Mouse (Mus musculus) limb, embryonic 14.5 days (tissue): Measurements from ENCODE around the gene Il34. TPM values are rescaled to one million over a fixed set of nuclear protein-coding genes. Genes with fewer than 3 reads are reported as not detected.
A peak's percentile ranks its signal among the peaks of the same experiment; 100 is the strongest.

ENCODE experiments used
- ATAC-seq: fragments of 200-750 bp; cut with Nextera tagmentation; 2 replicates; pipeline ENCODE4 v1.8.0; 2017; ENCODE audit warnings: low read depth, moderate number of reproducible peaks, moderate TSS enrichment; ENCODE audit not compliant: low FRiP score
- DNase-seq: peaks from one replicate; pipeline ENCODE4 v3.0.0-alpha.2; 2015; ENCODE audit warnings: low spot score
- H3K27ac ChIP-seq: fragments of 300-500 bp; sonication (generic); replicated peaks from 2 replicates; pipeline ENCODE4 v1.5.1; 2014; ENCODE audit warnings: low read depth, mild to moderate bottlenecking, low read length, moderate library complexity, mixed read lengths
- H3K27me3 ChIP-seq: fragments of 300-500 bp; sonication (generic); 2 replicates; pipeline ENCODE4 v1.6.1; 2014; ENCODE audit warnings: low read length, mixed read lengths; ENCODE audit not compliant: control insufficient read depth, insufficient read depth
- H3K36me3 ChIP-seq: fragments of 300-500 bp; sonication (generic); 2 replicates; pipeline ENCODE4 v1.6.1; 2014; ENCODE audit warnings: mild to moderate bottlenecking, low read length, moderate library complexity, mixed read lengths; ENCODE audit not compliant: control insufficient read depth, insufficient read depth
- H3K4me1 ChIP-seq: fragments of 300-500 bp; sonication (generic); 2 replicates; pipeline ENCODE4 v1.6.1; 2014; ENCODE audit warnings: antibody characterized with exemption, low read length, mixed read lengths; ENCODE audit not compliant: control insufficient read depth, insufficient read depth
- H3K4me2 ChIP-seq: fragments of 300-500 bp; sonication (generic); replicated peaks from 2 replicates; pipeline ENCODE4 v1.6.1; 2014; ENCODE audit warnings: low read depth, mild to moderate bottlenecking, low read length, moderate library complexity; ENCODE audit not compliant: severe bottlenecking
- H3K4me3 ChIP-seq: fragments of 300-500 bp; sonication (generic); replicated peaks from 2 replicates; pipeline ENCODE4 v1.5.1; 2014; ENCODE audit warnings: low read length
- H3K9ac ChIP-seq: fragments of 300-500 bp; sonication (generic); 2 replicates; pipeline ENCODE4 v1.6.1; 2014; ENCODE audit warnings: mild to moderate bottlenecking, low read depth, low read length, moderate library complexity; ENCODE audit not compliant: severe bottlenecking
- H3K9me3 ChIP-seq: fragments of 300-500 bp; sonication (generic); 2 replicates; pipeline ENCODE4 v1.6.1; 2016; ENCODE audit warnings: low read length; ENCODE audit not compliant: control insufficient read depth
- POLR2A ChIP-seq: fragments of 200-500 bp; IDR thresholded peaks from 2 replicates; pipeline ENCODE4 v1.8.0; 2012; ENCODE audit warnings: inconsistent platforms, mild to moderate bottlenecking, moderate library complexity, borderline replicate concordance; ENCODE audit not compliant: insufficient read depth, insufficient read length; ENCODE audit errors: extremely low read depth
- WGBS: fragments of 180-500 bp; shearing (Covaris S2); extraction: QIAGEN DNeasy Blood & Tissue Kit; methylation state at CpG from one replicate; pipeline ENCODE4 v1.1.7; 2014; 5-methylcytosine and 5-hydroxymethylcytosine counted together
- polyA plus RNA-seq, 2 experiments: library from polyadenylated mRNA; depleted of rRNA in 1 of 2; stranded (reverse) in 1 of 2; unstranded in 1 of 2; fragments of >200 nt; fragmentation: Nextera tagmentation in 1 of 2; extraction: Ambion mirVana in 1 of 2; gene quantifications; 2 replicates each; pipeline versions ENCODE4 v1.2.1 to v1.2.3; 2012 to 2014

Il34 gene
- polyA plus RNA-seq, 2 experiments, result 0.95 to 1.6 TPM

GRCm38 (mm10) chr8:110828511-110828910 is 22.8 kb upstream of the Il34 start:
- no peak for DNase-seq
- Histone ChIP-seq H3K4me1 (no peaks in the 10 kb centered on the region), H3K9ac (no peak overlapping the region), H3K9me3 (no peaks in the 10 kb centered on the region), H3K27me3 (no peaks in the 10 kb centered on the region), H3K27ac (no peak overlapping the region), H3K36me3 (peaks cover 97% of the 10 kb centered on the region), H3K4me2 (no peak overlapping the region), H3K4me3 (no peak overlapping the region)
- WGBS, result 78% methylated on average over 3 of the region's 3 CpGs
- no peak for TF ChIP-seq POLR2A
- no peak for ATAC-seq

- Histone ChIP-seq H3K4me3 (no peak overlapping the region), H3K36me3 (peaks cover 99% of the 10 kb centered on the region), H3K27ac (no peak overlapping the region), H3K4me2 (no peak overlapping the region), H3K4me1 (no peaks in the 10 kb centered on the region), H3K9me3 (no peaks in the 10 kb centered on the region), H3K27me3 (no peaks in the 10 kb centered on the region), H3K9ac (no peak overlapping the region)
- 90% methylated on average over 1 of the region's 1 CpGs for WGBS
- ATAC-seq (no peak), DNase-seq (no peak)
- no peak for TF ChIP-seq POLR2A
These were observed 19.1 kb upstream of the Il34 start for GRCm38 (mm10) chr8:110824861-110825260.

DNA sequence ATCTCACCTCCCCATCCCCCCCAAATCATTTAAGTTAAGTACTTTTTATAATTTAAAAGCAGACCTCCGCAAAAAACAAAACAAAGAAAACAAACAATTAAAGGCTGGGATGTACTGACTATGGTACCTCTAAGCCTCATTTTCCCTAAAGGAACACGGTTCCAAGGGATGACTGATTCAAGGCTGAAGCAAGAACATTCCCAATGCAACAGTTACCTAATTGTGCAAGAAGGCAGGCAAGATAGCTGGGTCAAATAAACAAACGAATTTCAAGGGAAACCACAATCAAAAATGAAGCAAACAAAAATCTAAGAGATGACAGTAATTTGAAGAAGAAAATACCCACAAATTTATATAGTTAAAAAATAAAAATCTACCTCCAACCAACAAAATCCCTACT is 16.2 kb upstream of the Il34 start:
- TF ChIP-seq POLR2A, result no peak
- H3K27me3 ChIP-seq, result no peaks in the 10 kb centered on the region
- no peak overlapping the region for H3K9ac ChIP-seq
- ATAC-seq, result no peak
- H3K4me2 ChIP-seq, result no peak overlapping the region
- WGBS, result 86% methylated on average over 3 of the region's 3 CpGs
- H3K9me3 ChIP-seq, result no peaks in the 10 kb centered on the region
- H3K36me3 ChIP-seq, result peaks cover 99% of the 10 kb centered on the region
- no peak overlapping the region for H3K4me3 ChIP-seq
- H3K4me1 ChIP-seq, result no peaks in the 10 kb centered on the region
- DNase-seq, result no peak
- no peak overlapping the region for H3K27ac ChIP-seq

GRCm38 (mm10) chr8:110820257-110820656 is 14.5 kb upstream of the Il34 start:
- 91% methylated on average over 2 of the region's 2 CpGs for WGBS
- H3K27ac ChIP-seq, result no peak overlapping the region
- TF ChIP-seq POLR2A, result no peak

DNA sequence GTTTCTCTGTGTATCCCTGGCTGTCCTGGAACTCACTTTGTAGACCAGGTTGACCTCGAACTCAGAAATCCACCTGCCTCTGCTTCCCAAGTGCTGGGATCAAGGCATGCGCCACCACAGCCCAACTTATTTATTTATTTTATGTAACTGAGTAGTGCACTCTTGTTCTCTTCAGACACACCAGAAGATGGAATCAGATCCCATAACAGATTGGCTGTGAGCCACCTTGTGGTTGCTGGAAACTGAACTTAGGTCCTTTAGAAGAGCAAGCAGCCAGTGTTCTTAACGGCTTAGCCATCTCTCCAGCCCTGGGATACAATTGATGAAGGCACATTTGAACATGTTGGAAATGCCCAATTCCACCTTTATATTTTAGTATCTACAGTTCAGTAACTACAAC is 12.9 kb upstream of the Il34 start:
- no peak for TF ChIP-seq POLR2A
- ATAC-seq, result no peak
- no peaks in the 10 kb centered on the region for H3K4me1 ChIP-seq
- no peak overlapping the region for H3K9ac ChIP-seq
- 0 out of 2 replicates have a peak overlapping the region, but pooled peaks have one; percentile 11 for H3K27ac ChIP-seq
- H3K4me2 ChIP-seq, result no peak overlapping the region
- WGBS, result 89% methylated on average over 3 of the region's 3 CpGs
- no peaks in the 10 kb centered on the region for H3K9me3 ChIP-seq
- H3K4me3 ChIP-seq, result no peak overlapping the region
- peaks cover 98% of the 10 kb centered on the region for H3K36me3 ChIP-seq
- DNase-seq, result no peak
- no peaks in the 10 kb centered on the region for H3K27me3 ChIP-seq

More at GRCm38 (mm10) chr8:110820257-110820656, 14.5 kb upstream of the Il34 start:
- no peak for DNase-seq
- H3K9me3 ChIP-seq, result no peaks in the 10 kb centered on the region
- ATAC-seq, result no peak
- H3K27me3 ChIP-seq, result no peaks in the 10 kb centered on the region
- H3K4me3 ChIP-seq, result no peak overlapping the region
- no peak overlapping the region for H3K4me2 ChIP-seq
- H3K4me1 ChIP-seq, result no peaks in the 10 kb centered on the region
- H3K9ac ChIP-seq, result no peak overlapping the region
- H3K36me3 ChIP-seq, result peaks cover 98% of the 10 kb centered on the region

- Histone ChIP-seq H3K27ac (no peak overlapping the region), H3K4me1 (no peaks in the 10 kb centered on the region), H3K27me3 (no peaks in the 10 kb centered on the region), H3K9me3 (no peaks in the 10 kb centered on the region), H3K9ac (no peak overlapping the region; the same call in 1 of the 2 replicates), H3K36me3 (peaks cover 99% of the 10 kb centered on the region), H3K4me3 (no peak overlapping the region), H3K4me2 (no peak overlapping the region)
- ATAC-seq, result no peak
- no peak for DNase-seq
- 96% methylated on average over 1 of the region's 1 CpGs for WGBS
- TF ChIP-seq POLR2A, result no peak
These were observed 11.3 kb upstream of the Il34 start for GRCm38 (mm10) chr8:110816990-110817389.
